Mouse (Mus musculus): ENCODE results near the gene Sf3a2. TPM values are rescaled to one million over a fixed set of nuclear protein-coding genes. Genes with fewer than 3 reads are reported as not detected.
"Not testable (repeated sequence)": the region's sequence is repeated elsewhere in the genome, so short reads cannot be mapped to it uniquely, and the experiment has no call there.

The Sf3a2 gene
- total RNA-seq, 4 experiments from 2014 or later: 26.0 to 33.2 (median 29.9) TPM

DNA sequence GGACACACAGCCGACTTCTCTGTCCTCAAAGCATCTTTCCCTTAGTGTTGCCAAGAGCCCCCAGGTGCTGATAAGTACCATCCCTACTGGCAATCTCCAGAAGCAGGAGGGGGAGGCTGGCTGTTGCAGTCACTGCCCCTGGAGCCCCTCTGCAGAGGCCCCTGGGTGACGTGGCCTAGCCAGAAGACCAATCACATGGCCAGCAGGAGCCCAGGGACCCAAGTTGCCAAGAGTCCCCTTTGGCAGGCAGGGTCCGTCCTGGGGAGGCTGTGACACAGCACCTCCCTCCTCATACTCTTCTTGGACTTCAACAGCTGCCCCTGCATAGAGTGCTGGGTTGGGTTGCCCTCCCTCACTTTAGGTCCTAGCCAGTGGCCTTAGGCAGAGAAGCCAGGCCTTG lies 5.0 kb downstream of the Sf3a2 start:
- DNase-seq (ENCODE audit: low spot score in 2 of 2): no peak

DNA sequence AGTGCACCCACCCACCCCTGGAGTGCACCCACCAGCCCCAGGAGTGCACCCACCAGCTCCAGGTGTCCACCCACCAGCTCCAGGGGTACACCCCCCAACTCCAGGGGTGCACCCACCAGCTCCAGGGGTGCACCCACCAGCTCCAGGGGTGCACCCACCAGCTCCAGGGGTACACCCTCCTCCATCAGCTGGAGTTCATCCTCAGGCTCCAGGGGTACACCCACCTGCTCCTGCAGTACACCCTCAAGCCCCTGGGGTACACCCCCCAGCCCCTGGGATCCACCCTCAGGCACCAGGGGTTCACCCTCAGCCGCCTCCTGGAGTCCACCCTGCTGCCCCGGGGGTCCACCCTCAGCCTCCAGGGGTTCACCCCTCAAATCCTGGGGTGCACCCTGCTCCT lies 6.3 kb downstream of the Sf3a2 start:
- no peak for DNase-seq (ENCODE audit: low spot score in 2 of 2)

- no peak for DNase-seq (ENCODE audit: low spot score in 2 of 2)
Measured at GRCm38 (mm10) chr10:80804916-80805315, 6.9 kb downstream of the Sf3a2 start, which contains the start of gene Amh. Gene Amh, plus strand, starts transcription at chr10:80805243.

- DNase-seq (ENCODE audit: low spot score in 2 of 2): no peak
Measured at GRCm38 (mm10) chr10:80805322-80805721, 7.3 kb downstream of the Sf3a2 start.

DNA sequence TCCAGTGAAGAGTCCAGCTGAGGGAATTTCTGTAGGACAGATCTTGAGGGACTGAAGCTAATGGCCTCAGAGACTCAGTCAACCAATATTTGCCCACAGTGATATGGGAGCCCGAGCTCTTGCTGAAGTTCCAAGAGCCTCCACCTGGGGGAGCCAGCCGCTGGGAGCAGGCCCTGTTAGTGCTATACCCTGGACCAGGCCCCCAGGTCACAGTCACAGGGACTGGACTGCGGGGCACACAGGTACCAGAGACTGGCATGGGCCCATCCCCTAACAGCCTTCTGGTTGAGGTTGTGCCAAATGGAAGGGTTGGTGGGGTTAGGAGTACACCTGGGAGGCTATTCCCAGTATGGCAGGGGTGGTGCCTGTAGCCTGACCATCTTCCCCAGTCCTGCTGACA lies 7.9 kb downstream of the Sf3a2 start:
- DNase-seq (ENCODE audit: low spot score in 2 of 2): peak; percentile 61 to 71

GRCm38 (mm10) chr10:80806341-80807056 lies 8.5 kb downstream of the Sf3a2 start:
- no peak for DNase-seq (ENCODE audit: low spot score in 2 of 2)

DNA sequence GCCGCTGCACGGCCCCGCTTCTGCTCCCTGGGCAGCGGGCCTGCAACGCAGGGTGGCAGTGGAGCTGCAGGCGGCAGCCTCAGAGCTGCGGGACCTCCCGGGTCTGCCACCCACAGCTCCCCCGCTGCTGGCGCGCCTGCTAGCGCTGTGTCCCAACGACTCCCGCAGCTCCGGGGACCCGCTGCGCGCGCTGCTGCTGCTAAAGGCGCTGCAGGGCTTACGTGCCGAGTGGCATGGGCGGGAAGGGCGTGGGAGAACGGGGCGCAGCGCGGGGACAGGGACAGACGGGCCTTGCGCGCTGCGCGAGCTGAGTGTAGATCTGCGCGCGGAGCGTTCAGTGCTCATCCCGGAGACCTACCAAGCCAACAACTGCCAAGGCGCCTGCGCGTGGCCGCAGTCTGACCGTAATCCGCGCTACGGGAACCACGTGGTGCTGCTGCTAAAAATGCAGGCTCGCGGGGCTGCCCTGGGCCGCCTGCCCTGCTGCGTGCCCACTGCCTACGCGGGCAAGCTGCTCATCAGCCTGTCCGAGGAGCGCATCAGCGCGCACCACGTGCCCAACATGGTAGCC lies 9.1 kb downstream of the Sf3a2 start:
- DNase-seq (ENCODE audit: low spot score in 2 of 2): peak; percentile 59 to 83

GRCm38 (mm10) chr10:80808099-80808984 lies 10.3 kb downstream of the Sf3a2 start:
- DNase-seq (ENCODE audit: low spot score in 2 of 2): no peak

GRCm38 (mm10) chr10:80808985-80809632 lies 11.1 kb downstream of the Sf3a2 start:
- no peak for DNase-seq (ENCODE audit: low spot score in 2 of 2)

DNA sequence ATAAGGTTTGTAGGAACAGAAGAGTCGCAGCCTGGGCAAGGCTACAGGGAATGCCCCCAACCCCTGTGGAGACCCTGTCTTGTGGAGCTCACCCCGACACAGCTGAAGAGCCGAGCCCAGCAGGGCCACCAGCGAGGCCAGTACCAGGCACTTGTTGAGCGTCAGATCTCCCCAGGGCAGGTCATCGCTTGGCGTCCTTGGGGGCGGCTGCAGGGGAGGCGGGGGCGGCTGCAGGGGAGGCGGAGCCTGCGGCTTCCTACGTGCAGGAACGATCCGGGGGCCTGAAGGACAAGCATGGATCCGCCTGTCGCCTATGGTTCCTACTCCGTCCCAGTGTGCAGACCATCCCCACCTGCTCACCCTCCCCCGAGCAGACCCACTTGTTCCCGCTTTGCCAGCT lies 12.1 kb downstream of the Sf3a2 start:
- no peak for DNase-seq (ENCODE audit: low spot score in 2 of 2)

GRCm38 (mm10) chr10:80812391-80813041 lies 14.5 kb downstream of the Sf3a2 start:
- peak; percentile 60 to 78 for DNase-seq (ENCODE audit: low spot score in 2 of 2)

DNA sequence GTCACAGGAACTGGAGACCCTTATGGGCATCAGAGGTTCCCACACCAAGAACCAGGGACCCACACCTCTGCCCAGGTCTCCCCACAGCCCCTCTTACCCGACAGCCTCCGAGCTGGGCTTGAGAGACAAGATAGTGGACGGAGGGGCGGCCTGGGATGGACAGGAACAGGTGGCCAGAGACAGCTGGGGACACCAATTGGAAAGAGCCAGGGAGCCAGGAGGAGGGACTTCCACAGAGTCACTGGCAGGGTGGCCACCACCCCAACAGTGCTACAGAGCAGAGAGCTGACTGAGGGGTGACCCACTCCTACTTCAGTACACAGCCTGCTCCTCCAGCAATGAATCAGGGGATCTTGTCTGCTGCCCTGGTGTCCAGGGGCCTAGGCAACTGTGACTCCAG lies 15.4 kb downstream of the Sf3a2 start, which contains the start of gene Jsrp1:
Gene Jsrp1, minus strand, starts transcription at position 133 of the 400 bp plus-strand sequence.
- DNase-seq (ENCODE audit: low spot score in 2 of 2): peak; percentile 77 to 79

DNA sequence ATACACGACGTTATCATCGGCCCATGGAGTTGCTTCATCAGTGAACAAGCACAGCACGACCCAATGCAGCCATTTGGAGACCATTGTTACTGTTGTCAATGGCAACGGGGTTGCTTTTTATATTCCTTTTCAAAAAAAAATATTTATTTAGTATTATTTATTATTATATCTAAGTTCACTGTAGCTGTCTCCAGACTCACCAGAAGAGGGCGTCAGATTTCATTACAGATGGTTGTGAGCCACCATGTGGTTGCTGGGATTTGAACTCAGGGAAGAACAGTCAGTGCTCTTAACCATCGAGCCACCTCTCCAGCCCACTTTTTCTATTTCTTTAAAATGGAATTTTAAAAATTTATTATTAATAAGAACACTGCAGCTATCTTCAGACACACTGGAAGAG lies 16.8 kb downstream of the Sf3a2 start:
- no peak for DNase-seq (ENCODE audit: low spot score in 2 of 2)

DNA sequence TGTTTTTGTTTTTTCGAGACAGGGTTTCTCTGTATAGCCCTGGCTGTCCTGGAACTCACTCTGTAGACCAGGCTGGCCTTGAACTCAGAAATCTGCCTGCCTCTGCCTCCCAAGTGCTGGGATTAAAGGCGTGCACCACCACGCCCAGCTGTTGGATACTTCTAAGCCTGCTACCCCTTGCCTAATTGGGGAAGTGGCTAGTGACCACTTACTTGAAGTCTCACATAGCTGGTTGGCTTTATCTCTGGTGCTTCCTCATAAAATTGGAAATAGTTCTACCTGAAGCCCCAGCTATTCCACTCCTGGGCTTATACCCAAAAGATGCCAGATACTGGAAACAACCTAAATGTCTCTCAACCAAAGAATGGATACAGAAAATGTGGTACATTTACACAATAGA lies 18.3 kb downstream of the Sf3a2 start:
- DNase-seq (ENCODE audit: low spot score in 2 of 2): not testable (repeated sequence)

DNA sequence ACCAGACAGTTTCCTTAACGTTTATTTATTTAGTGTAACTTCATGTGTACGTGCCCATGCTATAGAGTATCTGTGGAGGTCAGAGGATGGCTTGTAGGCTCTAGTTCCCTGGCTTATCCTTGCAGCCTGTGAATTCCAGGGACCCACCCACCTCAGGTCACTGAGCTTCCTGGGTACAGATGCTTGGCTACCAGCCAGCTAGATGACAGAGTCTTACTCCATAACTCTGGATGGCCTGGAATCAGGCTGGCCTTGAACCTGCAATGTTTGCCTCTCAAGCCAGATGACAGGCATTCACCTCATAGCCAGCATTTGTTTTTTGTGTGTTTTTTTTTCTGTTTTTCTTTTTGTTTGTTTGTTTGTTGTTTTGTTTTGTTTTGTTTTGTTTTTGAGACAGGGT lies 19.2 kb downstream of the Sf3a2 start:
- DNase-seq (ENCODE audit: low spot score in 2 of 2): no peak

- DNase-seq (ENCODE audit: low spot score in 2 of 2): not testable (repeated sequence)
Measured at GRCm38 (mm10) chr10:80817955-80818354, 20.0 kb downstream of the Sf3a2 start.

DNA sequence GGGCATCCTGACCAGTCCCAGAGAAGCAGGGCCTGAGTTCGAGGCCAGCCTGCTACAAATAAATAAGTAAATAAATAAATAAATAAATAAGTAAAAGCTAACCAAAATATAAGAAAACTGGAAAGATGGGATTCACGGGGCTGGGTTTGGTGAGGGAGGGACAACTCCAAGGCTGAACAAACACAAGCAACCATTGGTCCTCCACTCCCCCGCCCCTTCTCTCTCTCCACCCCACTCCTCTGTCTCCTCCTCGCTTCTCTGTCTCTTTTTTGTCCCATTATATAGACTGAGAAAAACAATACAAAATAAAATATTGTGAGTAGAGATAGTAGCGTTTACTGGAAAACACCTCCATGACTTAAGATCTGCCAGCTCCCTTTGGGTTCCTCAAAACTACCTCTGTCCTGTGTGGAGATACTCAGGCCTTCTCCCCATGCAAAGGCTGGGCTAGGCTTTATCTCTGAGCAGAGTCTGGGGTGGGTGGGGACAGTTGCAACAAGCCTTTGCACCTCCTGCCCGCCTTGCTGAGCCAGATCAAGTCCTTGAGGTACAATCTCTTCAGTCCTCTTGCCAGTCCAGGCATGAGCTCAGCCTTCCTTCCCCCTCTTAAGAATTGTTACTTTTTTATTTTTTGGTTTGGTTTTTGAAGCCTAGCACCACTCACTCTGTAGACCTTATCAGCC lies 20.7 kb downstream of the Sf3a2 start:
- DNase-seq (ENCODE audit: low spot score in 2 of 2): no peak

- DNase-seq (ENCODE audit: low spot score in 2 of 2): no peak
Measured at GRCm38 (mm10) chr10:80819406-80819805, 21.4 kb downstream of the Sf3a2 start.

GRCm38 (mm10) chr10:80821991-80822390 lies 24.0 kb downstream of the Sf3a2 start:
- DNase-seq (ENCODE audit: low spot score in 2 of 2): no peak

- no peak for DNase-seq (ENCODE audit: low spot score in 2 of 2)
Measured at GRCm38 (mm10) chr10:80822528-80822927, 24.5 kb downstream of the Sf3a2 start.

Measured in gastrocnemius, adult 8-10 months (tissue).